Mouse (Mus musculus) testis, adult 10 weeks (tissue): ENCODE measurements around the gene Il5ra. TPM values are rescaled to one million over a fixed set of nuclear protein-coding genes. Genes with fewer than 3 reads are reported as not detected.

Source experiments
- polyA plus RNA-seq: library from polyadenylated mRNA; stranded (reverse); fragments of 350-450 nt; fragmentation: Illumina TruSeq; extraction: RNeasy Lipid Tissue Mini Kit (QIAGEN cat#74804); gene quantifications from one replicate; pipeline ENCODE4 v1.2.3, GENCODE M21; 2014; ENCODE audit warnings: low read depth, low replicate concordance

Gene Il5ra
- polyA plus RNA-seq, result 1.2 TPM

GRCm38 (mm10) chr6:106748887-106749388, at the start of gene Il5ra:
Gene Il5ra (minus strand): TSS chr6:106749037.

GRCm38 (mm10) chr6:106768640-106769289, 19.9 kb upstream of the Il5ra start, which contains the start of gene Trnt1:
Gene Trnt1 (plus strand): TSS chr6:106769120.

Other genes with a start within 250 kb of the Il5ra start
- 141 TPM for gene Trnt1, start 20.1 kb upstream of the Il5ra start, polyA plus RNA-seq
- gene Crbn, start 51.0 kb upstream of the Il5ra start, polyA plus RNA-seq, result 169 TPM